Mouse (Mus musculus): Measurements from ENCODE around the gene Zfp53. TPM values are rescaled to one million over a fixed set of nuclear protein-coding genes. Genes with fewer than 3 reads are reported as not detected.

Zfp53 gene
- polyA plus RNA-seq, 1 experiment from 2014 or later = 9.5 TPM

DNA sequence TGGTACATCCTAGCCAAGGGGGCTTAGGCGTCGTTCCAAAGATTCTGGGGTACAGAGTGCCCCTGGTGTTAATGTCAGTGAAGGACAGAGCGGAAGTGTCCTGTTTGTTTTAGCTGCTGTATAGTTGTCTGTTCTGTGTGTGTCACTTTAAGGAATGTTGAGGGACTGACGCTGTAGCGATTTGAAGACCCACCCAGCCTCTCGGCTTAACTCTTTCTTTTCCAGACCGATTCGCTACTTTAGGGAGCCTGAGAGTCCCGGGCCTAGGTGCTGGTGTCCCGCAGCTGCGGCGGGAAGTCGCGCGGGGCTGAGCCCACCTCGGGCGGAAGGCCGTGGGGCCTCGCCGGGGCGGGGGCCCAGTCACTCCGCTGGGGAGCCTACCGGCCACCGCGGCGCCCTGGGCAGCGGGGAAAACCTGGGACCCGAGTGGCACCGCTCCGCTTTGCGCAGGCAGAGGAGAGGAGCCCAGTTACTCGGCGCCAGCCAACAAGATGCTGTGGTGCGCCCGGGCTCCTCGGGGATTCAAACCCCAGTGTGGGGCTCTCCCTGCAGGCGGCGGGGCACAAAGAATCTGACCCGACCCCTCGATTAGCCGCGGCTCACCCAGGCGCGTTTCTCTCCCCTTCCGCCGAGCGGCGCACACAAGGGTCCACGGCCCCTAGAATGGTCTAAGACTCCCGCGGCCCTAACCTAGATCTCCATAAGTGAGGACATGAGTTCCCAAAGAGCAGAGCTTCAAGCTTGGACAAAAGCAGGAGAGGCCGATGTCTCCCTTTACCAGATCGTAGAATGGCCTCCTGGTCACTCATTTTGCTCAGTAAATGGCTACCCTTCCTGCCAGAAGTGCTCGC, 43.5 kb downstream of the Zfp53 start:
- Histone ChIP-seq H3K9ac (replicated peaks) (peak overlapping the region; percentile 92), H3K4me3 (replicated peaks) (peak overlapping the region; percentile 86), H3K36me3 (no peaks in the 10 kb centered on the region), H3K4me2 (replicated peaks) (peak overlapping the region; percentile 69), H3K9me3 (no peaks in the 10 kb centered on the region), H3K27me3 (no peaks in the 10 kb centered on the region), H3K4me1 (replicated peaks) (peaks cover 26% of the 10 kb centered on the region), H3K27ac (peak overlapping the region; percentile 91)
- ATAC-seq = peak; percentile 90
- under 1% methylated on average over 54 of the region's 54 CpGs for WGBS

DNA sequence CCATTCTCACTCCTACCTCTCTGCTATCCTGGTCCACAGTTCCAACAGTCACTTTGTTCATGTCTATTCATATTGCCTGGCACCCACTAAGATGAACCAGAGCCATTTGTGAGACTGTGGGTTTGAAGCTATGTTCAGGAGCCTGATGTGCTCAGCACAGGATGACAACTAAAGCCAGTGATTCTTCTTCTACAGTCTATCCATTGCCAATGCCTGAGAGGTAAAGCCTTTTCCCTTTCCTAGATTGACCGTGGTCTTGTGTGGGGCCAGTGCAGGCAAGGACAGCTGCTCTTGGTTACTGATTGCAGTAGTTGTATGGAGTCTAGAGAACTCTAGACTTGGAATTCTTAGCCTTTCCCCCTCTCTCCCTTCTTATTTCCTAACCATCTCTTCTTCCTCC, 45.2 kb downstream of the Zfp53 start:
- Histone ChIP-seq H3K27me3 (no peaks in the 10 kb centered on the region), H3K4me2 (replicated peaks) (no peak overlapping the region), H3K9me3 (no peaks in the 10 kb centered on the region), H3K9ac (replicated peaks) (no peak overlapping the region), H3K4me3 (replicated peaks) (no peak overlapping the region), H3K36me3 (no peaks in the 10 kb centered on the region), H3K27ac (no peak overlapping the region), H3K4me1 (replicated peaks) (peaks cover 26% of the 10 kb centered on the region)
- WGBS = 96% methylated on average over 1 of the region's 1 CpGs
- no peak for ATAC-seq

DNA sequence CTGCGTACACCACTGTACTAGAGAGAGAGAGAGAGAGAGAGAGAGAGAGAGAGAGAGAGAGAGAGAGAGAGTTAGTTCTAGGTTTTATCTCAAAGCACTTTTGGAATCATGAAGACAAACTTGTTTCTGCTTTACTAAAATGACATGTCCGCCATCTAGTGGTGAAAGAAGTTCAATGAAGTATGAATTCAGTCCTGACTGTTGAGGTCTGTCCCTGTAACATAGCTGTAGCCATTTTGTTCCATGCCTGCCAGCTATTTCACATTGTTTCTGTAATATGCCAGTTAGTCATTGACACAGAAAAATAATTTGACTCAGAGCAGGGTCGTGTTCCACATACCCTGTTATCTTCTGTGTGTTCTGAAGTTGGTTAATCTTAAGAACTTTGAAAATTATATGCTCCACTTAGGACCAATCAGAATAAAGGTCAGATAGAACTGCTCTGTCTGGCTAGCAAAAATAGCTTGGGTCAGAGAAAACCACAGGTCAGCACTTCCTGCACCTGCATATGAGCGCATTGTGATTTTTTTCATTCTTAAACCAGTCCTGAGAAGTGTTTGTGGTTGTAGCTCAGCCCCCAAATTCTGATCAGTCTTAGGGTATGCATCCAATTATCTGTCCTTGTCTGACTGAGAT, 45.8 kb downstream of the Zfp53 start:
- H3K27me3 ChIP-seq = no peaks in the 10 kb centered on the region
- H3K4me1 ChIP-seq (replicated peaks) = peaks cover 26% of the 10 kb centered on the region
- H3K9ac ChIP-seq (replicated peaks) = no peak overlapping the region
- ATAC-seq = peak; percentile 26
- no peak overlapping the region for H3K27ac ChIP-seq
- H3K4me3 ChIP-seq (replicated peaks) = no peak overlapping the region
- H3K9me3 ChIP-seq = no peaks in the 10 kb centered on the region
- no peak overlapping the region for H3K4me2 ChIP-seq (replicated peaks)
- 20% methylated on average over 4 of the region's 4 CpGs for WGBS
- H3K36me3 ChIP-seq = no peaks in the 10 kb centered on the region

DNA sequence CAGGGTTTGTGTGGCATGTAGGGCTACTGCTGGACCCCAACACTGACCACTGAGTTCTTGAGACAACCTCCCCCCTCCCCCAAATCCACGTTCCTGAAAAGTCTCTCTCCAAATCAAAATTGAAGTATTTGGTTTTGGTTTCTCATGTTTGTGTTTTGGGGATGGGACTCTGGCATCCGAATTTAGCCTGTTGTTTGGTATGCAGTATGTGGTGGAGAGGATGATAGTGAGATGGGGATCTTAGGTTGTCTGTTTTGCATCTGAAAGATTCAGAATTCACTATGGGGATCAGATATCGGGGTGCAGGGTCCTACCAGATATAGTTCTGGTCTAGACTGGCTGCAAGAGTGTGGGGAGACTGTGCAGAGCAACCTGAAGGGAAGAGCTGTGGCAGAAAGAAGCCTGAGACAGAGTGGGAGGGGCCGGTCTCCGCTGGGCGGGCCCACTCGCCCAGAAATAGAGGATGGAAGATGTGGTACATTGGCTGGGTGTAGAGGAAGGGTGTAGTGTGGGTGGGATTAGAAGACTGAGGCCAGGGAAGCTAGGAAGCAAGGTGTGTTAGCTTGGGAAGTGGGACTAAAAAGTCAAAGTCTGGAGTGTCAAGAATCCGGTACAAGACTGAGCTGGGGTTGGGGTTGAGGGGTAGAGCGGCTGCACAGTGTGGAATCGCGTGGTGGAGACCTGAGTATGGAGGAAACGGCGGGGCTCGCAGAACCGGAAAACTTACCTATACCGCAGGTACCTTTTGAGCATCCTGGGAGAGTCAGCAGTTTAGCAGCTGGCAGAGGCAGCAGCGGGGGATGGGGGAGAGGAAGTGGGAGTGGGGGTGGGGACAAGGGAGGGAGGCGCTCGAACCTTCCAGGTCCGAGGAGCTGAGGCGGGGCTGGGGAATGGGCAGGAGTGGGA, 46.6 kb downstream of the Zfp53 start, which contains the start of gene Zfp52:
Gene Zfp52, plus strand, starts transcription at position 444 of the 906 bp plus-strand sequence.
- peak; percentile 51 for ATAC-seq
- Histone ChIP-seq H3K9ac (replicated peaks) (peak within 1 kb of the TSS; percentile 53), H3K27me3 (no peaks in the 10 kb centered on the region), H3K4me2 (replicated peaks) (peak within 1 kb of the TSS; percentile 57), H3K4me1 (replicated peaks) (peaks cover 26% of the 10 kb centered on the region), H3K36me3 (no peaks in the 10 kb centered on the region), H3K27ac (no peak within 1 kb of the TSS), H3K4me3 (replicated peaks) (peak within 1 kb of the TSS; percentile 39), H3K9me3 (no peaks in the 10 kb centered on the region)
- 4% methylated on average over 21 of the region's 21 CpGs for whole genome bisulfite sequencing

DNA sequence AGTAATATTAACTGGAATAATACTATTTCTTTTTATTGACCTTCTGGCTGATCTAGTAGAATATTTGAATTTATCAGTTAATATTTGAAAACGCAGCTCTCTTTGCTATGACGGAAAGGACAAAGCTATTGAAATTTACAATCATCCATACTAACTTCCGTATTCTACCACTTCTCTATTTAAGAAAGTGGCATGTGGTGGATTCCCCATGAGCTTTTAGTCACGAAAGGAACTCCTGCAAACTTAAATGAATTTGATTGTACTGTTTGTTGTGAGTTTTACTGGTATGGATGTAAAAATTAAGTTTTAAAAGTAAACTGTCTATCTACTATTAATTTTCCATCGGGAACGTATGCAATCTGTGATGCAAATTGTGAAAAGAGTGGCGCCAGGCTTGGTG, 47.3 kb downstream of the Zfp53 start:
- 44% methylated on average over 7 of the region's 7 CpGs for WGBS

DNA sequence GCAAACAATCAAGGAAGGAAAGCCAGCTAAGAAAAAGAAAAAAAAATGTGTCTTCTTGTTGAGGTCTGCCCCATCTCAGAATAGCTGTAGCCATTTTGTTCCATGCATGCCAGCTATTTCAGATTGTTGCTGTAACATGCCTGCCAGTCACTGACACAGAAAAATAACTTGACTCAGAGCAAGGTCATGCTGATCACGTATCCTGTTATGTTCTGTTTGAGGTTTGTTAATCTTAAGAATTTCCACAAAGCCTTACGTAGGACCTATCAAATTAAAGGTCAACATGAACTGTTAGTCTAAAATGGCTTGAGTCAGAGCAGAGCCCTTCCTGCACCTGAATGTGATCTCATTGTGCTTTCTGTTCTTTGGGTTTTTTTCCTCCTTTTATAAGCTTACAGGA, 47.9 kb downstream of the Zfp53 start:
- 73% methylated on average over 2 of the region's 2 CpGs for WGBS
- Histone ChIP-seq H3K4me2 (replicated peaks) (no peak overlapping the region), H3K9ac (replicated peaks) (no peak overlapping the region), H3K4me1 (replicated peaks) (peaks cover 17% of the 10 kb centered on the region), H3K27me3 (no peaks in the 10 kb centered on the region), H3K4me3 (replicated peaks) (no peak overlapping the region), H3K9me3 (no peaks in the 10 kb centered on the region), H3K27ac (no peak overlapping the region), H3K36me3 (no peaks in the 10 kb centered on the region)
- ATAC-seq = no peak

More for the DNA sequence above, 47.3 kb downstream of the Zfp53 start:
- Histone ChIP-seq H3K27ac (no peak overlapping the region), H3K27me3 (no peaks in the 10 kb centered on the region), H3K9ac (replicated peaks) (no peak overlapping the region; the same call in 1 of the 2 replicates), H3K9me3 (no peaks in the 10 kb centered on the region), H3K4me2 (replicated peaks) (peak overlapping the region; percentile 57), H3K36me3 (no peaks in the 10 kb centered on the region), H3K4me3 (replicated peaks) (peak overlapping the region; percentile 39), H3K4me1 (replicated peaks) (peaks cover 23% of the 10 kb centered on the region)
- no peak for ATAC-seq

DNA sequence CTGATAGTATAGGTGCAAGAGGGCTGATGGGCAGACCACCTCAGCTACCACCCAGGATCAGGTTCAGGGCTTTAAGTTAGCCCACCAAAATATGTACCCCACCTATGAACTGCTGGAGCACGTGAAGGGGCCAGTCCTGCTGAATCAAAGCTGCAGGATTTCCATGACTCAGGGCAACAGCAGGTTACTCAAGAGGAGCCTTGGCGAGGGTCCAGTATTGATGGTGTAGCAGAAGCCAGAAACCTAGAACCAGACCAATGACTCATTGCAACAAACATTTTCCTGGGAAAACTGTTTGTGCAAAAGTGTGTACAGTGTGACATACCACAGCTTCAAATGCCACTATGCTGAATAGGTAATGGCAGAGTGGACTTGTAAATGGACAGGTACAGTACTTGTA, 69.0 kb downstream of the Zfp53 start:
- no peaks in the 10 kb centered on the region; the same call in 1 of the 2 replicates for H3K36me3 ChIP-seq
- H3K4me1 ChIP-seq (replicated peaks) = no peaks in the 10 kb centered on the region
- no peaks in the 10 kb centered on the region for H3K27me3 ChIP-seq
- H3K27ac ChIP-seq = no peak overlapping the region
- no peak overlapping the region for H3K9ac ChIP-seq (replicated peaks)
- H3K4me2 ChIP-seq (replicated peaks) = no peak overlapping the region
- 92% methylated on average over 2 of the region's 2 CpGs for WGBS
- no peak for ATAC-seq
- H3K4me3 ChIP-seq (replicated peaks) = no peak overlapping the region
- no peaks in the 10 kb centered on the region for H3K9me3 ChIP-seq

Other genes starting within 250 kb of the Zfp53 start
- not detected in 2 replicates for gene Vmn1r235, start 232.6 kb upstream of the Zfp53 start, polyA plus RNA-seq (2015; fragmentation: Nextera tagmentation; extraction: Ambion mirVana)
- not detected in 2 replicates for gene Vmn1r236, start 206.1 kb upstream of the Zfp53 start, polyA plus RNA-seq (2015; fragmentation: Nextera tagmentation; extraction: Ambion mirVana)
- not detected in 2 replicates for gene Vmn1r237, start 177.1 kb upstream of the Zfp53 start, polyA plus RNA-seq (2015; fragmentation: Nextera tagmentation; extraction: Ambion mirVana)
- 4.4 and 4.6 TPM in 2 replicates for gene Zfp677, start 105.2 kb upstream of the Zfp53 start, polyA plus RNA-seq (2015; fragmentation: Nextera tagmentation; extraction: Ambion mirVana)
- 3.5 and 4.8 TPM in 2 replicates for gene Zfp54, start 65.8 kb upstream of the Zfp53 start, polyA plus RNA-seq (2015; fragmentation: Nextera tagmentation; extraction: Ambion mirVana)
- gene Zfp51, start 38.6 kb upstream of the Zfp53 start, polyA plus RNA-seq (2015; fragmentation: Nextera tagmentation; extraction: Ambion mirVana) = 16.1 and 16.4 TPM in 2 replicates
- gene Zfp52, start 46.5 kb downstream of the Zfp53 start, polyA plus RNA-seq (2015; fragmentation: Nextera tagmentation; extraction: Ambion mirVana) = 0.84 and 1.2 TPM in 2 replicates
- gene Zfp948, start 78.0 kb downstream of the Zfp53 start, polyA plus RNA-seq (2015; fragmentation: Nextera tagmentation; extraction: Ambion mirVana) = 15.1 and 17.9 TPM in 2 replicates
- gene Zfp983, start 161.6 kb downstream of the Zfp53 start, polyA plus RNA-seq (2015; fragmentation: Nextera tagmentation; extraction: Ambion mirVana) = 11.9 TPM in 2 replicates
- gene Gm10226, start 202.9 kb downstream of the Zfp53 start, polyA plus RNA-seq (2015; fragmentation: Nextera tagmentation; extraction: Ambion mirVana) = 18.5 and 23.8 TPM in 2 replicates
- gene Zfp760, start 218.7 kb downstream of the Zfp53 start, polyA plus RNA-seq (2015; fragmentation: Nextera tagmentation; extraction: Ambion mirVana) = 18.9 and 19.3 TPM in 2 replicates
- gene Zfp229, start 241.8 kb downstream of the Zfp53 start, polyA plus RNA-seq (2015; fragmentation: Nextera tagmentation; extraction: Ambion mirVana) = 11.4 and 13.3 TPM in 2 replicates